8 mouse cellular contexts compared by ENCODE assay signal in the genomic region with DNA sequence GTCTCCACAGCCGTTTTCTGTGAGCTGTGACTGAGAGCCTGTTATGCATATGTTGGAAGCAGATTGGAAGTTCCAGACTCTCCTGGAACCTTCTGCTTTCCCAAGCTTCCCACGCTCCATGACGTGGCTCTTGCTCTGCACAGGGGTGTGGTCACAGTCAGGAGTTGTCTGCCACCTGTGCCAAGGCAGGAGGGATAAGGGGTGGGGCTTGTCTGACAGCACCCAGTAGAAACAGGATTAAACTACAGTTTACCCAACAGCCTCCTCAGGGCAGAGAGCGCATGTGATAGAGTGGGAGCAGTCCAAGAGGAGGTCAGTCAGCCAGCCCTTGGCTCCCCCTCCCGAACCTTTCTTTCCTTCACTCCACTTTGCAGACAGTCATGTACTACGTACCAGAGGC. TPM values are rescaled to one million over a fixed set of nuclear protein-coding genes. Genes with fewer than 3 reads are reported as not detected.
DNase-seq lines count a peak whose midpoint lies in the region; ATAC-seq and TF ChIP-seq lines count a peak whose summit lies in the region.

No protein-coding gene starts in this region.

- no peak for ATAC-seq in embryonic facial prominence, embryonic 13.5 days (ENCODE audit: insufficient number of reproducible peaks, insufficient read depth, low FRiP score, low TSS enrichment, low read depth)
- peak; percentile 77 for ATAC-seq in kidney, postnatal 0 days (replicated peaks; ENCODE audit: low FRiP score, low read depth)
- peak; percentile 72; the same call in 1 of the 2 replicates for ATAC-seq in lung, embryonic 16.5 days (ENCODE audit: low read depth)

- TF ChIP-seq CTCF in kidney, postnatal 0 days (IDR thresholded peaks at IDR 0.05; ENCODE audit: low read depth), result no peak

- H3K4me3 ChIP-seq in embryonic facial prominence, embryonic 13.5 days, result no peak overlapping the region
- no peak overlapping the region for H3K4me3 ChIP-seq in embryonic facial prominence, embryonic 10.5 days
- H3K4me3 ChIP-seq in kidney, postnatal 0 days (replicated peaks; ENCODE audit: low read depth, low read length), result no peak overlapping the region
- no peak overlapping the region for H3K4me3 ChIP-seq in lung, embryonic 16.5 days (ENCODE audit: low read length)

- H3K4me2 ChIP-seq in embryonic facial prominence, embryonic 13.5 days, result no peak overlapping the region
- H3K4me2 ChIP-seq in kidney, postnatal 0 days (ENCODE audit: low read length), result no peak overlapping the region
- H3K4me2 ChIP-seq in lung, embryonic 16.5 days (ENCODE audit: low read depth, low read length), result no peak overlapping the region

- H3K27ac ChIP-seq in embryonic facial prominence, embryonic 13.5 days, result 0 out of 2 replicates have a peak overlapping the region, but pooled peaks have one; percentile 11
- H3K27ac ChIP-seq in embryonic facial prominence, embryonic 10.5 days (replicated peaks), result no peak overlapping the region
- H3K27ac ChIP-seq in kidney, postnatal 0 days, result peak overlapping the region; percentile 61; the same call in 1 of the 2 replicates
- H3K27ac ChIP-seq in lung, embryonic 16.5 days (ENCODE audit: low read length), result no peak overlapping the region

- DNase-seq in embryonic facial prominence, embryonic 10.5 days (ENCODE audit: low spot score), result no peak
- DNase-seq in adipocyte (ENCODE audit: low spot score), result peak; percentile 77
- peak; percentile 86 to 92 for DNase-seq in heart, adult 18-20 months
- peak; percentile 28 for DNase-seq in kidney, postnatal 0 days (ENCODE audit: low spot score)
- peak; percentile 36 for DNase-seq in urinary bladder, postnatal 25 days (ENCODE audit: low spot score)
- no peak for DNase-seq in neural tube, embryonic 10.5 days (ENCODE audit: extremely low spot score, low spot score)

- H3K9ac ChIP-seq in embryonic facial prominence, embryonic 13.5 days, result no peak overlapping the region
- H3K9ac ChIP-seq in kidney, postnatal 0 days (ENCODE audit: low read depth, low read length), result no peak overlapping the region
- H3K9ac ChIP-seq in lung, embryonic 16.5 days (ENCODE audit: low read length), result no peak overlapping the region

- 66% methylated on average over 6 of the region's 6 CpGs for WGBS in embryonic facial prominence, embryonic 13.5 days
- WGBS in embryonic facial prominence, embryonic 10.5 days, result 78% methylated on average over 6 of the region's 6 CpGs
- WGBS in kidney, postnatal 0 days, result 31% methylated on average over 6 of the region's 6 CpGs
- WGBS in lung, embryonic 16.5 days, result 44% methylated on average over 6 of the region's 6 CpGs

- no peaks in the 10 kb centered on the region for H3K27me3 ChIP-seq in embryonic facial prominence, embryonic 13.5 days
- no peaks in the 10 kb centered on the region for H3K27me3 ChIP-seq in embryonic facial prominence, embryonic 10.5 days (replicated peaks; ENCODE audit: low read depth, poor library complexity, severe bottlenecking)
- H3K27me3 ChIP-seq in kidney, postnatal 0 days (ENCODE audit: insufficient read depth, low read length), result no peaks in the 10 kb centered on the region
- H3K27me3 ChIP-seq in lung, embryonic 16.5 days (ENCODE audit: control insufficient read depth, insufficient read depth, low read depth, low read length), result no peaks in the 10 kb centered on the region

- H3K4me1 ChIP-seq in embryonic facial prominence, embryonic 13.5 days, result peaks cover 66% of the 10 kb centered on the region
- peaks cover 61% of the 10 kb centered on the region for H3K4me1 ChIP-seq in embryonic facial prominence, embryonic 10.5 days
- peaks cover 22% of the 10 kb centered on the region for H3K4me1 ChIP-seq in kidney, postnatal 0 days (replicated peaks; ENCODE audit: insufficient read depth, low read length)
- peaks cover 36% of the 10 kb centered on the region for H3K4me1 ChIP-seq in lung, embryonic 16.5 days (replicated peaks; ENCODE audit: control insufficient read depth, insufficient read depth, low read length)

- H3K36me3 ChIP-seq in embryonic facial prominence, embryonic 13.5 days, result peaks cover 5% of the 10 kb centered on the region; the same call in 1 of the 2 replicates
- peaks cover 60% of the 10 kb centered on the region for H3K36me3 ChIP-seq in embryonic facial prominence, embryonic 10.5 days (replicated peaks)
- H3K36me3 ChIP-seq in kidney, postnatal 0 days (ENCODE audit: insufficient read depth, low read length), result no peaks in the 10 kb centered on the region
- no peaks in the 10 kb centered on the region for H3K36me3 ChIP-seq in lung, embryonic 16.5 days (ENCODE audit: control insufficient read depth, insufficient read depth, low read length)

- no peaks in the 10 kb centered on the region for H3K9me3 ChIP-seq in embryonic facial prominence, embryonic 13.5 days
- no peaks in the 10 kb centered on the region for H3K9me3 ChIP-seq in embryonic facial prominence, embryonic 10.5 days
- H3K9me3 ChIP-seq in kidney, postnatal 0 days (replicated peaks; ENCODE audit: low read length), result no peaks in the 10 kb centered on the region
- no peaks in the 10 kb centered on the region for H3K9me3 ChIP-seq in lung, embryonic 16.5 days (ENCODE audit: control insufficient read depth, low read length)

RNA-seq across cellular contexts. Expression of gene Myl9, which starts 43.1 kb away (rescaled TPM):
- 197 TPM in 2 replicates for polyA plus RNA-seq in embryonic facial prominence, embryonic 13.5 days (2015; fragmentation: Nextera tagmentation; extraction: Ambion mirVana)
- 82.9 and 91.7 TPM in 2 replicates for polyA plus RNA-seq in embryonic facial prominence, embryonic 10.5 days (2016; fragmentation: Nextera tagmentation; extraction: Ambion mirVana)
- total RNA-seq in heart, adult 18-20 months (2021), result 10 to 100 TPM; 70.9 to 74.6 TPM
- polyA plus RNA-seq in kidney, postnatal 0 days (2015; fragmentation: Nextera tagmentation; extraction: Ambion mirVana), result 449 and 494 TPM in 2 replicates
- polyA plus RNA-seq in lung, embryonic 16.5 days (2015; fragmentation: Nextera tagmentation; extraction: Ambion mirVana), result 371 and 400 TPM in 2 replicates

Comparison
In these comparisons a context has a peak if more than half of its experiments do, and no peak if none do; other contexts are left out.
1. H3K27ac ChIP-seq: peak in embryonic facial prominence, embryonic 13.5 days (single experiment) and kidney, postnatal 0 days (single experiment); none in embryonic facial prominence, embryonic 10.5 days (single experiment) and lung, embryonic 16.5 days (single experiment).
2. DNase-seq: peak in adipocyte (single experiment), heart, adult 18-20 months (2 of 2), kidney, postnatal 0 days (single experiment) and urinary bladder, postnatal 25 days (single experiment); none in embryonic facial prominence, embryonic 10.5 days (single experiment) and neural tube, embryonic 10.5 days (single experiment).